Mouse (Mus musculus): ENCODE measurements at regions not wholly inside any gene's neighbourhood (a gene's known extent, or its start where the extent isn't known, plus 50 kb on each side); places are given as distances from the start of the nearest gene placed in this dataset.

DNA sequence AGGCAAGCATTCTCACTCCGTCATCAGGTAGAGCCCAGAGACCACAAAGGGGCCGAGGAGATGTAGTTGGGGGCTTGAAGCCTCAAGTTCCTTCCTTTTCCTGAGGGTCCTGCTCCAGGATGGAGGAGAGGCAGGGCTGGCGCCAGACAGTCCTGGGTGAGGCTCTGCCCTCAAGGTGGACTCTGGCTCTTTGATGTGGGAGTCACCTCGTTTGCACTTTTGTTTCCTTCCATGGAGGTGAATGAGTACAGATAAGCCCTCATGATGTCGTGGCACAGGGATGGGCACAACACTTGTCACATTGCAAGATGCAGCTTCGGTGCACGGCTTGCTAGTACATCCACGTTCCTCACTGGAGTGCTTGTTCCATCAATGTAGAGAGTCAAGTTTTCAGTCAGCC, 182.4 kb downstream of the Maf start:
- TF ChIP-seq POLR2A (IDR thresholded peaks at IDR 0.05; ENCODE audit: insufficient read depth, low read depth, low read length), result no peak
- no peak for TF ChIP-seq CTCF (IDR thresholded peaks at IDR 0.05; ENCODE audit: insufficient read depth, low read depth, low read length)
